Mouse (Mus musculus): ENCODE data around the gene Kat2b. TPM values are rescaled to one million over a fixed set of nuclear protein-coding genes. Genes with fewer than 3 reads are reported as not detected.
"Not testable (repeated sequence)": the region's sequence is repeated elsewhere in the genome, so short reads cannot be mapped to it uniquely, and the experiment has no call there.

Kat2b gene
- total and polyA plus RNA-seq, 3 experiments = 6.2 to 7.4 TPM; not detected in 1

DNA sequence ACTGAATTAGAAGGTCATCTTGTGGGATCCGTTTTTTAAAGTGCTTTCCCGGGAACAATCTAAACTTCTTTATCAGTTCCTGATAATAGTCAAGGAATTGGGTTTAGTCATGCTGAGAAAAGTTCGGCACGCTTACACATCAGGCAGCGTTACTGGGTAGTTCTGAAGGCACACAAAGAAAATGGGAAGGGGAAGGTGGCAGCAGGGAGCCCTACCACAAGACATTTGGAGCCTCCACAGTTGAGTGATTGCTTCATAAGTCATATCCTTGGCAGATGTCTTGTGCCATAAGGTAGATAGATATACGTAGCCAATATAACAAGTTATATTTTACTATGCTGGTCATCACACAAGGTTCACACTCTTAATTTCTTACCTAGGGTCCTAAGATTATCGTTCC is 123.3 kb downstream of the Kat2b start:
- Histone ChIP-seq H3K36me3 (ENCODE audit: control insufficient read depth in 1 of 2, insufficient read depth in 2 of 2, low read length in 2 of 2) (peaks cover 2 to 13% of the 10 kb centered on the region in 2 experiments; a peak in 3 of 4 replicates), H3K27me3 (ENCODE audit: control insufficient read depth in 1 of 2, insufficient read depth in 2 of 2, low read length in 2 of 2) (no peaks in the 10 kb centered on the region), H3K9me3 (replicated peaks; ENCODE audit: insufficient read depth, low read length) (no peaks in the 10 kb centered on the region), H3K79me2 (ENCODE audit: control insufficient read depth, insufficient read depth, low read length, poor library complexity) (peaks cover 14% of the 10 kb centered on the region), H3K27ac (ENCODE audit: control insufficient read depth, low read depth, low read length) (peak overlapping the region; percentile 93), H3K4me1 (ENCODE audit: control insufficient read depth in 1 of 2, insufficient read depth in 2 of 2, low read length in 2 of 2) (peaks cover 6 to 7% of the 10 kb centered on the region in 2 experiments; a peak in 3 of 4 replicates), H3K4me3 (ENCODE audit: control insufficient read depth in 1 of 2, insufficient read depth in 1 of 2, low read depth in 2 of 2, low read length in 2 of 2) (peak overlapping the region; percentile 68 to 70), H3K9ac (ENCODE audit: control insufficient read depth, low read depth, low read length, poor library complexity, severe bottlenecking) (peak overlapping the region; percentile 77)
- TF ChIP-seq TBP (IDR thresholded peaks at IDR 0.05; ENCODE audit: low read depth, low read length) = no peak
- 0 out of 2 replicates have a peak, but pooled peaks have one; percentile 87 for TF ChIP-seq CHD1 (IDR thresholded peaks at IDR 0.05; ENCODE audit: low read depth, low read length)
- no peak for TF ChIP-seq MXI1 (IDR thresholded peaks at IDR 0.05; ENCODE audit: low read depth, low read length)
- peak; percentile 70 for DNase-seq (ENCODE audit: low read depth, low spot score)

- DNase-seq (ENCODE audit: low read depth, low spot score) = peak; percentile 70
- Histone ChIP-seq H3K4me1 (ENCODE audit: control insufficient read depth in 1 of 2, insufficient read depth in 2 of 2, low read length in 2 of 2) (no peaks in the 10 kb centered on the region), H3K9ac (ENCODE audit: control insufficient read depth, low read depth, low read length, poor library complexity, severe bottlenecking) (no peak overlapping the region), H3K27ac (ENCODE audit: control insufficient read depth, low read depth, low read length) (no peak overlapping the region), H3K9me3 (replicated peaks; ENCODE audit: insufficient read depth, low read length) (no peaks in the 10 kb centered on the region), H3K4me3 (ENCODE audit: control insufficient read depth in 1 of 2, insufficient read depth in 1 of 2, low read depth in 2 of 2, low read length in 2 of 2) (no peak overlapping the region), H3K36me3 (ENCODE audit: control insufficient read depth in 1 of 2, insufficient read depth in 2 of 2, low read length in 2 of 2) (peaks cover 0 to 3% of the 10 kb centered on the region in 2 experiments; a peak in 1 of 4 replicates), H3K27me3 (ENCODE audit: control insufficient read depth in 1 of 2, insufficient read depth in 2 of 2, low read length in 2 of 2) (no peaks in the 10 kb centered on the region), H3K79me2 (ENCODE audit: control insufficient read depth, insufficient read depth, low read length, poor library complexity) (peaks cover 1% of the 10 kb centered on the region; the same call in 1 of the 2 replicates)
- TF ChIP-seq ZC3H11A (IDR thresholded peaks at IDR 0.05; ENCODE audit: low read depth, low read length) (peak; percentile 78), NELFE (IDR thresholded peaks at IDR 0.05; ENCODE audit: low read depth, low read length) (no peak), RAD21 (IDR thresholded peaks at IDR 0.05; ENCODE audit: low read depth, low read length) (peak; percentile 73), TCF12 (IDR thresholded peaks at IDR 0.05; ENCODE audit: low read depth, low read length) (no peak), CTCF (IDR thresholded peaks at IDR 0.05 in 2 of 3, conservative IDR thresholded peaks at IDR 0.05 in 1 of 3; ENCODE audit: control insufficient read depth in 1 of 3, insufficient read depth in 1 of 3, low read depth in 2 of 3, low read length in 3 of 3, poor library complexity in 1 of 3, severe bottlenecking in 1 of 3) (peak; percentile 29 to 80 (median 36); a peak in 5 of 6 replicates), SMC3 (IDR thresholded peaks at IDR 0.05; ENCODE audit: low read depth, low read length) (peak; percentile 87)
These were observed 127.4 kb downstream of the Kat2b start for GRCm38 (mm10) chr17:53694039-53694438.

GRCm38 (mm10) chr17:53697521-53697920 is 130.9 kb downstream of the Kat2b start:
- DNase-seq (ENCODE audit: low read depth, low spot score); H3K4me1 ChIP-seq (ENCODE audit: control insufficient read depth in 1 of 2, insufficient read depth in 2 of 2, low read length in 2 of 2); H3K27ac ChIP-seq (ENCODE audit: control insufficient read depth, low read depth, low read length); H3K27me3 ChIP-seq (ENCODE audit: control insufficient read depth in 1 of 2, insufficient read depth in 2 of 2, low read length in 2 of 2); H3K36me3 ChIP-seq (ENCODE audit: control insufficient read depth in 1 of 2, insufficient read depth in 2 of 2, low read length in 2 of 2); H3K4me3 ChIP-seq (ENCODE audit: control insufficient read depth in 1 of 2, insufficient read depth in 1 of 2, low read depth in 2 of 2, low read length in 2 of 2); H3K9me3 ChIP-seq (replicated peaks; ENCODE audit: insufficient read depth, low read length); H3K79me2 ChIP-seq (ENCODE audit: control insufficient read depth, insufficient read depth, low read length, poor library complexity); H3K9ac ChIP-seq (ENCODE audit: control insufficient read depth, low read depth, low read length, poor library complexity, severe bottlenecking): not testable (repeated sequence)

DNA sequence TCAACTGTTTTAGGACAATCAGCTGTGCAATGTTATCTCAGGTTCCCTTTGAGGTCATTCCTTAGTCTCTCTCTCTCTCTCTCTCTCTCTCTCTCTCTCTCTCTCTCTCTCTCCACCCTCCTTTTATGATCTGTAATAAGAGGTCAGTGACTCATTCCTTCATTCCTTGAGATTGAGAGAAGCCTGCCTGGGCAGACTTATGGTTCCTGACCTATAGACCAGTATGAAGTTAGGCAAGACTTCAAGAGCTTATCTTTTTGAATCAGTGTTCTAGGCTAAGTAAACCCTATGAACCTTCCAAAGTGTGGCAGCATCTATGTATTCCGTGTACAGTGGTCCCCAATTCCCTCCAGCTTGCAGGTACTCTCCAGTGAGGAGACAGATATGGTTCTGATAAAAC is 147.8 kb downstream of the Kat2b start:
- no peak overlapping the region for H3K27ac ChIP-seq (ENCODE audit: control insufficient read depth, low read depth, low read length)
- TF ChIP-seq TBP (IDR thresholded peaks at IDR 0.05; ENCODE audit: low read depth, low read length) (no peak), ELF1 (IDR thresholded peaks at IDR 0.05; ENCODE audit: low read depth, low read length) (no peak), CHD1 (IDR thresholded peaks at IDR 0.05; ENCODE audit: low read depth, low read length) (no peak)
- DNase-seq (ENCODE audit: low read depth, low spot score) = no peak

DNA sequence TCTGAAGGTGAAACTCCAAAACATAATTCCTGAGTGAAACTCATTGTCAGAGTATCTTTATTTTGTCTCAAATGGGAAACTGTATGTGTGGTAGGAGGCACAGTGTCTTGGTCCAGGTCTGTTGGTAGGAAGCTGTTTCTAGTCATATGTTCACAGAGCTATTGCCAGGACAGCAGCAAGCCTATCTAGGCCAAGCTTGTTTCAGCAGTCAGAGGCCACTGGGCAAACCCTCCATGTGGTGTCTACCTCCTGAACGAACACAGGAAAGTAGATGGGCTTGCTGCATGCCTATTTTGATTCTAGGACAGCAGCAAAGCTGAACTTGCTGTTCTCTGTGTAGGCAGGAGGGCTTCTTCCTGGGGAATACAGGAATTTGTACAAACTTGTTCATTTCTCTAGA is 148.5 kb downstream of the Kat2b start:
- not testable (repeated sequence) for H3K4me3 ChIP-seq (ENCODE audit: control insufficient read depth in 1 of 2, insufficient read depth in 1 of 2, low read depth in 2 of 2, low read length in 2 of 2); H3K9ac ChIP-seq (ENCODE audit: control insufficient read depth, low read depth, low read length, poor library complexity, severe bottlenecking); H3K9me3 ChIP-seq (replicated peaks; ENCODE audit: insufficient read depth, low read length); H3K27me3 ChIP-seq (ENCODE audit: control insufficient read depth in 1 of 2, insufficient read depth in 2 of 2, low read length in 2 of 2); H3K4me1 ChIP-seq (ENCODE audit: control insufficient read depth in 1 of 2, insufficient read depth in 2 of 2, low read length in 2 of 2); H3K79me2 ChIP-seq (ENCODE audit: control insufficient read depth, insufficient read depth, low read length, poor library complexity); H3K36me3 ChIP-seq (ENCODE audit: control insufficient read depth in 1 of 2, insufficient read depth in 2 of 2, low read length in 2 of 2); H3K27ac ChIP-seq (ENCODE audit: control insufficient read depth, low read depth, low read length); DNase-seq (ENCODE audit: low read depth, low spot score)

More for the DNA sequence above, 147.8 kb downstream of the Kat2b start:
- Histone ChIP-seq H3K79me2 (ENCODE audit: control insufficient read depth, insufficient read depth, low read length, poor library complexity) (no peaks in the 10 kb centered on the region), H3K27me3 (ENCODE audit: control insufficient read depth in 1 of 2, insufficient read depth in 2 of 2, low read length in 2 of 2) (no peaks in the 10 kb centered on the region), H3K9me3 (replicated peaks; ENCODE audit: insufficient read depth, low read length) (no peaks in the 10 kb centered on the region), H3K4me1 (ENCODE audit: control insufficient read depth in 1 of 2, insufficient read depth in 2 of 2, low read length in 2 of 2) (no peaks in the 10 kb centered on the region), H3K4me3 (ENCODE audit: control insufficient read depth in 1 of 2, insufficient read depth in 1 of 2, low read depth in 2 of 2, low read length in 2 of 2) (no peak overlapping the region), H3K9ac (ENCODE audit: control insufficient read depth, low read depth, low read length, poor library complexity, severe bottlenecking) (no peak overlapping the region), H3K36me3 (ENCODE audit: control insufficient read depth in 1 of 2, insufficient read depth in 2 of 2, low read length in 2 of 2) (no peaks in the 10 kb centered on the region)

Measured in MEL (cell line).